Mouse (Mus musculus): ENCODE measurements at regions not wholly inside any gene's neighbourhood (a gene's known extent, or its start where the extent isn't known, plus 50 kb on each side); places are given as distances from the start of the nearest gene placed in this dataset.

- DNase-seq (ENCODE audit: low spot score in 2 of 2) = no peak
These were observed 99.8 kb downstream of the Lrrn1 start for GRCm38 (mm10) chr6:107629376-107629775.

GRCm38 (mm10) chr6:107645751-107646150 lies 116.2 kb downstream of the Lrrn1 start:
- DNase-seq (ENCODE audit: low spot score in 2 of 2) = peak in 1 of 2 experiments; percentile 5

GRCm38 (mm10) chr6:107653840-107654523 lies 124.4 kb downstream of the Lrrn1 start:
- no peak for DNase-seq (ENCODE audit: low spot score in 2 of 2)

GRCm38 (mm10) chr6:107657805-107658204 lies 128.2 kb downstream of the Lrrn1 start:
- DNase-seq (ENCODE audit: low spot score in 2 of 2) = peak in 1 of 2 experiments; percentile 10

GRCm38 (mm10) chr6:107661009-107661764 lies 131.6 kb downstream of the Lrrn1 start:
- no peak for DNase-seq (ENCODE audit: low spot score in 2 of 2)

GRCm38 (mm10) chr6:107699298-107699697 lies 169.7 kb downstream of the Lrrn1 start:
- DNase-seq (ENCODE audit: low spot score in 2 of 2) = no peak

- DNase-seq (ENCODE audit: low spot score in 2 of 2) = no peak
These were observed 178.6 kb downstream of the Lrrn1 start for GRCm38 (mm10) chr6:107708185-107708584.

GRCm38 (mm10) chr6:107708608-107709007 lies 179.0 kb downstream of the Lrrn1 start:
- DNase-seq (ENCODE audit: low spot score in 2 of 2) = no peak

GRCm38 (mm10) chr6:107710360-107710759 lies 180.8 kb downstream of the Lrrn1 start:
- DNase-seq (ENCODE audit: low spot score in 2 of 2) = peak in 1 of 2 experiments; percentile 33

GRCm38 (mm10) chr6:107711181-107712087 lies 181.9 kb downstream of the Lrrn1 start:
- no peak for DNase-seq (ENCODE audit: low spot score in 2 of 2)

- no peak for DNase-seq (ENCODE audit: low spot score in 2 of 2)
These were observed 183.5 kb downstream of the Lrrn1 start for GRCm38 (mm10) chr6:107713051-107713450.

GRCm38 (mm10) chr6:107717194-107717593 lies 187.6 kb downstream of the Lrrn1 start:
- DNase-seq (ENCODE audit: low spot score in 2 of 2) = no peak

- DNase-seq (ENCODE audit: low spot score in 2 of 2) = no peak
These were observed 200.7 kb downstream of the Lrrn1 start for GRCm38 (mm10) chr6:107730294-107730693.

- DNase-seq (ENCODE audit: low spot score in 2 of 2) = peak in 1 of 2 experiments; percentile 17
These were observed 205.2 kb downstream of the Lrrn1 start for GRCm38 (mm10) chr6:107734773-107735172.

- DNase-seq (ENCODE audit: low spot score in 2 of 2) = no peak
These were observed 219.7 kb downstream of the Lrrn1 start for GRCm38 (mm10) chr6:107749111-107749736.

GRCm38 (mm10) chr6:107749794-107750193 lies 220.2 kb downstream of the Lrrn1 start:
- no peak for DNase-seq (ENCODE audit: low spot score in 2 of 2)

- DNase-seq (ENCODE audit: low spot score in 2 of 2) = no peak
These were observed 222.6 kb downstream of the Lrrn1 start for GRCm38 (mm10) chr6:107752156-107752555.

GRCm38 (mm10) chr6:107755158-107755557 lies 225.6 kb downstream of the Lrrn1 start:
- no peak for DNase-seq (ENCODE audit: low spot score in 2 of 2)

- DNase-seq (ENCODE audit: low spot score in 2 of 2) = no peak
These were observed 241.4 kb downstream of the Lrrn1 start for GRCm38 (mm10) chr6:107770834-107771470.

- no peak for DNase-seq (ENCODE audit: low spot score in 2 of 2)
These were observed 255.4 kb downstream of the Lrrn1 start for GRCm38 (mm10) chr6:107784998-107785397.

Measured in left cerebral cortex, adult 9 months (tissue).